Mouse (Mus musculus): Measurements from ENCODE around the gene Cabp7.
"Not testable (repeated sequence)": the region's sequence is repeated elsewhere in the genome, so short reads cannot be mapped to it uniquely, and the experiment has no call there.

Cabp7 gene

DNA sequence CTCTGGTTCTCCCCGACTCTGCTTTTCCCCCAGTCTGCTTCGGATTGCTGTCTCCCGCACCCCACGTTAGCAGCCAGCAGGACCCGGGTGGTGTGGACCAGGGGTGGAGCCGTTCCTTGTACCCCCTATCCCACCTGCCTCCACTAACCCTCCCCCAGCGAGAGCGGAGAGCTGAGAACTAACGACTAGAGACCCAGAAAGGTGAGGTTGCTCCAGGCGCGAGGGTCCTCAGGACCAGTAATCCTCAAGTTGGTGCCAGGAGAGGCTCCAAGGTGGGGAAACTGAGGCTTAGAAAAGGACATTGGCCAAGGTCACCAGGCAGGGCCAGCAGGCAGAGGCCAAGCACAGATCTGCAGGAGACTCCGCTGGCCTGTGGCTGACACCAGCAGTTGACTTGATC, 707 bp upstream of the Cabp7 start:
- no peak for DNase-seq (ENCODE audit: low read depth)

DNA sequence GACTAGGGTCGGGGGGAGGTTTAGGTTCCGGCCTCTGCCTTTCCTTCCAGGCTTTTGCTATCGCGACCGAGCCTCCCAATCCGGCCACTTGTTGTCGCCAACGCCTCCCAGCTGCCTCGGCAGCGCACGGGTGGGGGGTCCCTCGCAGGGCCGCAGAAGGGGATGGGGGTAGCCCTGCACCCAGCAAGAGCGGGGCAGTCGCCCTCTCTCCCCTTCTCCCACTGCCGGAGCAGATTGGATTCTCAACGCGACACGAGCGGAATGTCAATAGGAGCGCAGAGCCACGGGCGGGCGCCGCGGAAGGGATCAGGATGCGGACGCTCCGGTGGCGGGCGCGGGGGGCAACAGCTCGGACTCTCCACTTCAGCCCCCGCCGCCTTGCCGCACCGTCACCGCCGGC, 609 bp downstream of the Cabp7 start:
- no peak for DNase-seq (ENCODE audit: low read depth)

- peak; percentile 77 for DNase-seq (ENCODE audit: low read depth)
Observed at GRCm38 (mm10) chr11:4744691-4745090, 1.9 kb downstream of the Cabp7 start.

DNA sequence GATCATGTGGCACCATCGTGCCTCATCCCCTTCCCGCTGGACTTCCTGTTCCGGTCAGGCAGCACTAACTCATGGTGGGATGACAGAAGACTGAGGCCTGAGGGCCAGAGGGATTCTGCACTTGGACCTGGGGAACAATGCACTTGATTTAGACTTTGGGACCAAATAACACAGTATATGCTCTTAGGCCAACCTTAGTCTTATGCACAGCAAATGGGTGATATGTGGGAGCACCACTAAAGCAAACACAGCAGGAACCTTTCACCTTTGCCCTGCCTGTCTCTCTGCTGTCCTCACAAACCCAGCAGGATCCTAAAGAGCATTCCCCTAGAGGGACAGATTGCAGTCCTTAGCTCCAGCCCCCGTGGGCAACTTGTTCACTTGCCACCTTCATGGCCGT, 5.8 kb downstream of the Cabp7 start:
- DNase-seq (ENCODE audit: low read depth), result no peak

GRCm38 (mm10) chr11:4738719-4739118, 7.9 kb downstream of the Cabp7 start:
- no peak for DNase-seq (ENCODE audit: low read depth)

DNA sequence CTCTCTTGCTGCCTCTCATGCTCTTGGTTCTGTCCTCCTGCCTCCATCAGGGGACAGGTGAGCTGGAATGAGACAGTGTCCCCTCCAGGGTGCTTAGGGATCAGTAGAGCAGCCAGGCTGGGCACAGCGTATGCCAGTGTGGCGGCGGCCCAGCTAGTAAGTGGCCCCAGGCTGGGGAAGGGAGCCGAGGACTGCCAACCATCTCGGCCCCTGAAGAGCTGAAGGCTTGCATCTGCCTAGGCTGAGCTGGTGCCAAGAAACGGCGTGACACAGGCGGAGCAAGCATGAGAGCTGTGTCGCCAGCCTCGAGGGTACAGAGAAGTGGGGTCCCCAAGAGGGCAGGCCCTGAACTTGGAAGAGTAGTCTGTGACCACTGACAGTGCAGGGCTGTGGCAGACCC, 8.9 kb downstream of the Cabp7 start:
- no peak for DNase-seq (ENCODE audit: low read depth)

DNA sequence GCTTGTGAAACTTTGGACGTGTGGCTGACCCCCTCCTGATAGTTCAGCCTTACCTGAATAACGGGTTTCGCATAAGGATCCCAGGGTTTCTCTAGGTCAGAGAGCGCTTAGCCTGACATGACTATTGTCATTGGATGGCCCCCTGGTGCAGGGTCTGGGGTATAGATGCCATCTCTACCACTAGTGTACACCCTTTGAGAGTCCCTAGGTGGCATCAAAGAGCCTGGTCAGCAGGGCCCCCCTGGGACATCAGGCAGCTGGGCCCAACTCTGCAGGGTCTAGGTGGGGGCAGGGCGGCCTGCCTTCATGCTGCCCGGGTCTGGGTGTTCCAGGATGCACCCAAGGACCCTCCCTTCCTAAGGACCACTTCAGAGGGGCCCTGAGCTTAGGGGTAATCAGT, 10.2 kb downstream of the Cabp7 start:
- DNase-seq (ENCODE audit: low read depth), result no peak

DNA sequence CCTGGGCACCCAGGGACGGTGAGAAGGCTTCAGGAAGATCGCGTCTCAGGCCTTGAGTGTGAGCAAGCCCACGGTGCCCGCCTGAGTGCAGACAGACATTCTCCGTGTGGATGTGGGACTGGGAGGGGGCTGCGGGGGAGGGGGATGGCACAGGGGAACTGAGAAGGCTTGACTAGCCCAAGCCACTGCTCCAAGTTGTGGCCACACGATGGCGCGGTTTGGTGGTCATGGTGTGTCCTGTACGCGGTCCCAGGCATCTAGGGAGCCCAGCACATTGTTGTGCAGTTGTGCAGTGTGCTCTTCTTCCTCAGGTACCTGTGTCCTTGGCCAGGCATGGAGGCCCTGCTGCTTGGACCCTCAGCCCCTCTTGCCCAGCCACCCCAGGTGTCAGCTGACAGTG, 12.4 kb downstream of the Cabp7 start:
- no peak for DNase-seq (ENCODE audit: low read depth)

- no peak for DNase-seq (ENCODE audit: low read depth)
Observed at GRCm38 (mm10) chr11:4731781-4732180, 14.8 kb downstream of the Cabp7 start.

GRCm38 (mm10) chr11:4730913-4731312, 15.7 kb downstream of the Cabp7 start:
- DNase-seq (ENCODE audit: low read depth), result no peak

GRCm38 (mm10) chr11:4730096-4730495, 16.5 kb downstream of the Cabp7 start:
- no peak for DNase-seq (ENCODE audit: low read depth)

- DNase-seq (ENCODE audit: low read depth), result peak; percentile 85
Observed at GRCm38 (mm10) chr11:4729603-4730002, 17.0 kb downstream of the Cabp7 start.

GRCm38 (mm10) chr11:4721728-4722127, 24.9 kb downstream of the Cabp7 start:
- no peak for DNase-seq (ENCODE audit: low read depth)

GRCm38 (mm10) chr11:4720900-4721580, 25.5 kb downstream of the Cabp7 start:
- DNase-seq (ENCODE audit: low read depth), result no peak

- peak; percentile 45 for DNase-seq (ENCODE audit: low read depth)
Observed at GRCm38 (mm10) chr11:4720393-4720792, 26.2 kb downstream of the Cabp7 start.

DNA sequence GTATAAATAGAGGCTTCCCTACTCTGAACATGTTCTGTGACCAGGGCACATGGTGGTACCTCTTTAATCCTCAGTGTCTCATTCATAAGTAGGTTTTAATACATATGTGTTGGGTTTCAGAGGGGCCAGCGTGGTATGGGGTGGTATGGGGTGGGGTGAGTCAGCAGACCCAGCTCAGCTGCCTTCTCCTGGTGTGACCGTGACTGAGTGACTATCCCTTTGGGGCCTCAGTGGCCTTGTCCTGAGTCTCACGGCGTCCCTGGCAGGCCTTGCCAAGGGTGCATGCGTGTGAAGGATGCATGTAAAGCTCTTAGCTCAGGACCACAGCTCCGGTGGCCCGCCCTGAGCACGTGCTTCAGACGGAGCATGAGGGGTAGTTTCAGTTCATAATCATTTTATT, 26.6 kb downstream of the Cabp7 start:
- DNase-seq (ENCODE audit: low read depth), result no peak

GRCm38 (mm10) chr11:4718548-4718947, 28.0 kb downstream of the Cabp7 start:
- DNase-seq (ENCODE audit: low read depth), result no peak

DNA sequence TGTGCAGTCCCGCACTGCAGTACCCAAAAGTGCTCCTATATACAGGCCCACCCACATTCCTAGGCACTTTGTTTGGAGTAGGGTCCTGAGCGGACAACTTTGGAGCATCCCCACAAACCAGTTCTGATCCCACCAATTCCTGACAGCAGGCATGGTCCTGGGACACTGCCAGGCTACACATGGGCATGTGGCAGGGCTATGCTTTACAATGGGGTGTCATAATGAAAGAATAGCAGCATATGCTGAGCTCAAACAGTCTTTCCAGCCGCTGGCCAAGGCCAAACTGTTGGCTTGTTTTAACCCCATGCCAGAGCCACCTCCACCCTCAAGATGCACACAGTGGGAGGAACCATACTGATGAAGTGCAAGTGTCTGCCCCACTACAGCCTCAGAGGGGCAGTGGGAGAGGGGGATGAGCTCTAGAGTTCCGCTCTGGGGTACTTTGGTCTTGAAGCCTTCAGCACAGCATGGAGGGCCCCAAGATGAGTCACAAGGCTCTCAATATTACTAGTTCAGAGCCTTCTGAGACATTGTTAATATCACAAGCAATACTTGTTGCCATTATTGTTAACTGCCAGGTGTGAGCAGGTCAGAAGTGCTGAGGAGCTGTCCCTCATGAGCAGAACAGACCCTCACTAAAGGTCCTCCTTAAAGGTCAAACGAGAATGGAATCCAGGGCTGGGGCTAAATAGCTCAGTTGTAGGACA, 29.9 kb downstream of the Cabp7 start:
- no peak for DNase-seq (ENCODE audit: low read depth)

DNA sequence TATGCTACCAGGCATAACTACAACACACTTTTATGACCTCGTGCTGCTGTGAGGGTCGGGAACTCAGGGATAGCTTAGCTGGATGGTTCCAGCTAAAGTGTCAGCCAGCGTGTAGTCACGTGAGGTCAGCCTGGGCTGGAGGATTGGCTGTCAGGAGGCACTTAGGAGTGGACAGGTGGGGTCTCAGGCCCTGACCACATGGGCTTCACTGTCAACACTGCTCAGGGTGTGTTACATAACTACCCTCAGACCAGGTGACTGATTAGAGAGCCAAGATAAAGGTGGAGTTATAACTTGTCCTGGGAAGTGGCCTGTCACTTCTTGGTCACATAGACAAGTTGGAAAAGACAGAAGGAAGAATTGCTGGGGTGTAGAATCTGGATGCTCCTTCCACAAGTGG, 31.0 kb downstream of the Cabp7 start:
- no peak for DNase-seq (ENCODE audit: low read depth)

GRCm38 (mm10) chr11:4714727-4715126, 31.9 kb downstream of the Cabp7 start:
- DNase-seq (ENCODE audit: low read depth), result no peak

DNA sequence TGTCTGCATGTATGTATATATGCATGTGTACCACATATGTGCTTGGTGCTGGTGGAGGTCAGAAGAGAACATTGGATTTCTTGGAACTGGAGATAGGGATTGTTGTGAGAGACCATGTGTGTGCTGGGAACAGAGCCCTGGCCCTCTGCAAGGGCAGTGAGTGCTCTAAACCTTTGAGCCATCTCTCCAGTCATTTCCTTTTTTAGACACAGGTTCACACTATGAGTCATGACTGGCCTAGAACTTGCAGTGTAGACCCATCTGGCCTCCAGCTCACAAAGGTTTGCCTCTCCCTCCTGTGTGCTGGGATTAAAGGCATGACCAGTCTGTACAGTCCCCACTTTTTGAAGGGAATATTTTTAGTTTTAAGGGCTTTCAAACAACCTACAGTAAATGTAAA, 33.8 kb downstream of the Cabp7 start:
- DNase-seq (ENCODE audit: low read depth), result no peak

DNA sequence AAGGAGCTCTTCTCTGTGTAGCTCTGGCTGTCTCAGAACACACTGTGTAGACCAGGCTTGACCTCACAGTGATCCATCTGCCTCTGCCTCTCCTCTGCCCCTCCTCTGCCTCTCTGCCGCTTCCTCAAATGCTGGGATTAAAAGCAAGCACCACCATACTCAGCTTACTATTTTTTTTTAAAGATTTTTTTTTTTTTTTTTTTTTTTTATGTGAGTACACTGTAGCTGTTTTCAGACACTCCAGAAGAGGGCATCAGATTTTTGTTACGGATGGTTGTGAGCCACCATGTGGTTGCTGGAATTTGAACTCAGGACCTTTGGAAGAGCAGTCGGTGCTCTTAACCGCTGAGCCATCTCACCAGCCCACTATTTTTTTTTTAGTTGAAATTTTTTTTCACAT, 36.4 kb downstream of the Cabp7 start:
- not testable (repeated sequence) for DNase-seq (ENCODE audit: low read depth)

- no peak for DNase-seq (ENCODE audit: low read depth)
Observed at GRCm38 (mm10) chr11:4705178-4705577, 41.4 kb downstream of the Cabp7 start.

Data from NIH3T3 (cell line).